Mouse (Mus musculus) right cerebral cortex, postnatal 4 days (tissue): ENCODE measurements around the gene Tnfsf13.

Source experiments
- DNase-seq: peaks from one replicate; pipeline ENCODE4 v3.0.0-alpha.2; 2022

Gene Tnfsf13

DNA sequence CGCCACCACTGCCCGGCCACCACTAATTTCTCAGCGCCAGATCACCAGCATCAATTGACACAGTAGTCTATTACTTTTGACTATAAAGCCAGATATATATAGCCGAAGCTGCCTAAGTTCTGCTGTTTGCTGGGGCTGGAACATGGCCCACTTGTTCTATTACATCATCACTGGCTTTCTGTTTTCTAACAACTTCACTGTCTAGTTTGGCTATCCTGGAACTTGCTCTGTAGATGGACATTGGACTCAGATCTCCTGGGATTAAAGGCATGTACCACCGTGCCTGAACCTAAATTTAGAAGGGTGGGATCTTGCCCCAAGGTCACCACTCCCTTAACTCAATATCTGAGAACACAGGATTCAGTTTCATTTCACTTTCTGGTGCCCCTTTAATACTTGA, 39.7 kb downstream of the Tnfsf13 start:
- DNase-seq = no peak

GRCm38 (mm10) chr11:69635471-69635870, 50.1 kb downstream of the Tnfsf13 start:
- DNase-seq = no peak

GRCm38 (mm10) chr11:69633128-69633866, 52.3 kb downstream of the Tnfsf13 start:
- DNase-seq = no peak
